8 mouse cellular contexts compared by ENCODE assay signal in genomic region chr8:70220236-70220840, GRCm38 (mm10). TPM values are rescaled to one million over a fixed set of nuclear protein-coding genes. Genes with fewer than 3 reads are reported as not detected.
DNase-seq lines count a peak whose midpoint lies in the region; ATAC-seq and TF ChIP-seq lines count a peak whose summit lies in the region.
"Had no signal": no experiment of that assay in that cellular context is flagged by ENCODE, and none has a peak within 500 bp of the region (broad histone marks: within the 10 kb centered on the region; RNA-seq: fewer than 3 reads in every experiment).

No protein-coding gene starts in this region.

- no peaks in the 10 kb centered on the region for H3K36me3 ChIP-seq in kidney, adult 2 months (ENCODE audit: control insufficient read depth, insufficient read depth, low read length)
- H3K36me3 ChIP-seq in hindbrain, embryonic 16.5 days (ENCODE audit: control insufficient read depth, insufficient read depth, low read length): peaks cover 28% of the 10 kb centered on the region

- no peak for TF ChIP-seq POLR2A in kidney, adult 2 months (IDR thresholded peaks at IDR 0.05; ENCODE audit: low read depth, low read length)

- H3K9me3 ChIP-seq in hindbrain, embryonic 16.5 days (ENCODE audit: control insufficient read depth, low read length): no peaks in the 10 kb centered on the region
- H3K9me3 ChIP-seq: G1E had no signal

- intact Hi-C loops in left cerebral cortex, postnatal 4 days (cut with DNase I): loop anchor here (10.0 kb wide), 1 partner anchor 136 kb away; the partner anchor contains the start of gene Hapln4
- intact Hi-C loops in left cerebral cortex, adult 2 months (cut with DNase I): no loop called here

- H3K4me1 ChIP-seq in kidney, adult 2 months (ENCODE audit: control insufficient read depth, insufficient read depth, low read length): peaks cover 49% of the 10 kb centered on the region
- H3K4me1 ChIP-seq in hindbrain, embryonic 16.5 days (ENCODE audit: control insufficient read depth, insufficient read depth, low read depth, low read length): peaks cover 3% of the 10 kb centered on the region; the same call in 1 of the 2 replicates

- peak; percentile 68 for DNase-seq in left cerebral cortex, postnatal 4 days
- DNase-seq in left cerebral cortex, adult 2 months (ENCODE audit: extremely low spot score in 1 of 2, low spot score in 2 of 2): no peak
- peak; percentile 65 to 71 for DNase-seq in cerebellum, postnatal 14 days
- DNase-seq in kidney, adult 2 months: peak; percentile 88
- DNase-seq in testis, postnatal 10 days (ENCODE audit: low spot score): peak; percentile 72
- DNase-seq in urinary bladder, postnatal 14 days (ENCODE audit: low spot score): no peak

- no peaks in the 10 kb centered on the region for H3K27me3 ChIP-seq in kidney, adult 2 months (replicated peaks; ENCODE audit: control insufficient read depth, insufficient read depth, low read length)
- no peaks in the 10 kb centered on the region for H3K27me3 ChIP-seq in hindbrain, embryonic 16.5 days (replicated peaks; ENCODE audit: control insufficient read depth, insufficient read depth, low read length)

- no peak overlapping the region for H3K4me3 ChIP-seq in left cerebral cortex, adult 2 months
- no peak overlapping the region for H3K4me3 ChIP-seq in kidney, adult 2 months (ENCODE audit: insufficient read depth, low read depth, low read length)
- no peak overlapping the region for H3K4me3 ChIP-seq in hindbrain, embryonic 16.5 days (ENCODE audit: low read length)

- 45% methylated on average over 8 of the region's 8 CpGs for WGBS in kidney, adult 2 months
- 71% methylated on average over 8 of the region's 8 CpGs for WGBS in hindbrain, embryonic 16.5 days

- no peak for TF ChIP-seq CTCF in left cerebral cortex, adult 2 months (IDR thresholded peaks at IDR 0.05)
- TF ChIP-seq CTCF in kidney, adult 2 months (conservative IDR thresholded peaks at IDR 0.05; ENCODE audit: insufficient read depth, insufficient read length, low read depth, low read length): no peak

- no peak for ATAC-seq in hindbrain, embryonic 16.5 days

- no peak overlapping the region for H3K27ac ChIP-seq in left cerebral cortex, adult 2 months
- peak overlapping the region; percentile 77 for H3K27ac ChIP-seq in kidney, adult 2 months (ENCODE audit: insufficient read depth, low read depth, low read length)
- no peak overlapping the region for H3K27ac ChIP-seq in hindbrain, embryonic 16.5 days (ENCODE audit: low read depth, low read length)

- H3K9ac ChIP-seq in hindbrain, embryonic 16.5 days (ENCODE audit: low read depth, low read length): no peak overlapping the region

- H3K4me2 ChIP-seq in hindbrain, embryonic 16.5 days (ENCODE audit: low read length): no peak overlapping the region

RNA-seq across cellular contexts. Expression of gene Slc25a42, which starts 8.2 kb away (rescaled TPM):
- 10 to 100 TPM; 20.7 to 24.9 TPM for total RNA-seq in left cerebral cortex, postnatal 4 days (2021)
- 10 to 100 TPM; 39.0 to 45.4 TPM for total RNA-seq in left cerebral cortex, adult 2 months (2021)
- polyA plus RNA-seq in kidney, adult 2 months (2012; rRNA removed): 129 and 132 TPM in 2 replicates
- polyA plus RNA-seq in hindbrain, embryonic 16.5 days (2015; fragmentation: Nextera tagmentation; extraction: Ambion mirVana): 9.5 and 10.1 TPM in 2 replicates

RNA-seq across cellular contexts. Expression of gene Sugp2, which starts 13.7 kb away (rescaled TPM):
- 100 to 1,000 TPM; 160 to 169 TPM for total RNA-seq in left cerebral cortex, postnatal 4 days (2021)
- 100 to 1,000 TPM; 116 to 117 TPM for total RNA-seq in left cerebral cortex, adult 2 months (2021)
- 18.9 and 20.2 TPM in 2 replicates for polyA plus RNA-seq in kidney, adult 2 months (2012; rRNA removed)
- 85.1 and 92.6 TPM in 2 replicates for polyA plus RNA-seq in hindbrain, embryonic 16.5 days (2015; fragmentation: Nextera tagmentation; extraction: Ambion mirVana)

RNA-seq across cellular contexts. Expression of gene Armc6, which starts 13.9 kb away (rescaled TPM):
- 100 to 1,000 TPM; 111 to 122 TPM for total RNA-seq in left cerebral cortex, postnatal 4 days (2021)
- 10 to 100 TPM; 40.8 to 43.1 TPM for total RNA-seq in left cerebral cortex, adult 2 months (2021)
- polyA plus RNA-seq in kidney, adult 2 months (2012; rRNA removed): 14.2 and 14.4 TPM in 2 replicates
- 132 and 134 TPM in 2 replicates for polyA plus RNA-seq in hindbrain, embryonic 16.5 days (2015; fragmentation: Nextera tagmentation; extraction: Ambion mirVana)

RNA-seq across cellular contexts. Expression of gene Tmem161a, which starts 48.2 kb away (rescaled TPM):
- 10 to 100 TPM; 48.3 to 56.0 TPM for total RNA-seq in left cerebral cortex, postnatal 4 days (2021)
- 10 to 100 TPM; 46.1 to 52.1 TPM for total RNA-seq in left cerebral cortex, adult 2 months (2021)
- polyA plus RNA-seq in kidney, adult 2 months (2012; rRNA removed): 85.2 and 115 TPM in 2 replicates
- polyA plus RNA-seq in hindbrain, embryonic 16.5 days (2015; fragmentation: Nextera tagmentation; extraction: Ambion mirVana): 54.2 and 57.4 TPM in 2 replicates

Comparison
In these comparisons a context has a peak if more than half of its experiments do, and no peak if none do; other contexts are left out.
1. DNase-seq: peak in left cerebral cortex, postnatal 4 days (single experiment), cerebellum, postnatal 14 days (2 of 2), kidney, adult 2 months (single experiment) and testis, postnatal 10 days (single experiment); none in left cerebral cortex, adult 2 months (0 of 2) and urinary bladder, postnatal 14 days (single experiment).